Mouse (Mus musculus) limb, embryonic 11.5 days (tissue): ENCODE measurements around the gene Nudt8. TPM values are rescaled to one million over a fixed set of nuclear protein-coding genes. Genes with fewer than 3 reads are reported as not detected.
"Not testable (repeated sequence)": the region's sequence is repeated elsewhere in the genome, so short reads cannot be mapped to it uniquely, and the experiment has no call there.

ENCODE experiments used
- ATAC-seq: fragments of 200-750 bp; cut with Nextera tagmentation; 2 replicates; pipeline ENCODE4 v1.8.0; 2017; ENCODE audit warnings: low read depth; ENCODE audit not compliant: insufficient number of reproducible peaks, low FRiP score, low TSS enrichment
- DNase-seq: peaks from one replicate; pipeline ENCODE4 v3.0.0-alpha.2; 2015; ENCODE audit warnings: low spot score
- H3K27ac ChIP-seq: fragments of 300-500 bp; sonication (generic); replicated peaks from 2 replicates; pipeline ENCODE4 v1.5.1; 2014; ENCODE audit warnings: low read depth, mild to moderate bottlenecking, low read length
- H3K27me3 ChIP-seq: fragments of 300-500 bp; sonication (generic); 2 replicates; pipeline ENCODE4 v1.6.1; 2014; ENCODE audit warnings: mild to moderate bottlenecking, low read length, mixed read lengths; ENCODE audit not compliant: control insufficient read depth, insufficient read depth
- H3K36me3 ChIP-seq: fragments of 300-500 bp; sonication (generic); 2 replicates; pipeline ENCODE4 v1.6.1; 2014; ENCODE audit warnings: mild to moderate bottlenecking, low read length, moderate library complexity, mixed read lengths; ENCODE audit not compliant: control insufficient read depth, insufficient read depth
- H3K4me1 ChIP-seq: fragments of 300-500 bp; sonication (generic); 2 replicates; pipeline ENCODE4 v1.6.1; 2014; ENCODE audit warnings: low read length, mixed read lengths; ENCODE audit not compliant: control insufficient read depth, insufficient read depth
- H3K4me2 ChIP-seq: fragments of 300-500 bp; sonication (generic); 2 replicates; pipeline ENCODE4 v1.6.1; 2014; ENCODE audit warnings: low read depth, mild to moderate bottlenecking, moderate library complexity; ENCODE audit not compliant: severe bottlenecking
- H3K4me3 ChIP-seq: fragments of 300-500 bp; sonication (generic); 2 replicates; pipeline ENCODE4 v1.5.1; 2014; ENCODE audit warnings: low read depth, low read length
- H3K9ac ChIP-seq: fragments of 300-500 bp; sonication (generic); 2 replicates; pipeline ENCODE4 v1.6.1; 2014; ENCODE audit warnings: mild to moderate bottlenecking, low read length
- H3K9me3 ChIP-seq: fragments of 300-500 bp; sonication (generic); 2 replicates; pipeline ENCODE4 v1.6.1; 2016; ENCODE audit warnings: low read length; ENCODE audit not compliant: control insufficient read depth
- whole genome bisulfite sequencing: fragments of 180-500 bp; shearing (Covaris S2); extraction: QIAGEN DNeasy Blood & Tissue Kit; methylation state at CpG from one replicate; pipeline ENCODE4 v1.1.7; 2014; 5-methylcytosine and 5-hydroxymethylcytosine counted together
- polyA plus RNA-seq: library from polyadenylated mRNA; unstranded; fragments of >200 nt; fragmentation: Nextera tagmentation; extraction: Ambion mirVana; gene quantifications from 2 replicates; pipeline ENCODE4 v1.2.1, GENCODE M21; 2014

The Nudt8 gene
- polyA plus RNA-seq, 1 experiment from 2014 or later = 32.6 TPM

DNA sequence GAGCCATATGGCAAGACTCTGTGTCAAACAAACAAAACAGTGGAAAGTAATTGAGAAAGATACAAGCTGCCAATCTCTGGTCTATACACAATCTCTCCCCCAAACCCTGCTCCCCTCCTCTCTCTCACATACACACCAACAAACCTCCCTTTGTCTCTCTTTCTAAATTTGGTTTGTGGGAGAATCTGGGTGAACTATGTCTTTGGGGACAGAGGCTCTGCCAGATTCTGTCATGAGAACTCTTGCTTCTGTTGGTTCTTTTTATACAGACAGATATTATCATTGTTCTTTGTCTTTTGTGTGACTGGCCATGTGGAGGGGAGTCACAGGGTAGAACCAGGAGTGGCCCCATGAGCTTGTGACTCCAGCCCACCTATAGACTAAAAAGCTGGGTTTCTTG, 27.2 kb downstream of the Nudt8 start:
- no peaks in the 10 kb centered on the region for H3K4me1 ChIP-seq
- no peak overlapping the region for H3K9ac ChIP-seq
- no peak overlapping the region for H3K4me3 ChIP-seq
- DNase-seq (no peak), ATAC-seq (no peak)
- H3K9me3 ChIP-seq = peaks cover 3% of the 10 kb centered on the region; the same call in 1 of the 2 replicates
- no peaks in the 10 kb centered on the region for H3K27me3 ChIP-seq
- H3K36me3 ChIP-seq = no peaks in the 10 kb centered on the region
- H3K27ac ChIP-seq = no peak overlapping the region
- H3K4me2 ChIP-seq = no peak overlapping the region

- WGBS = 73% methylated on average over 7 of the region's 7 CpGs
Measured at GRCm38 (mm10) chr19:4032668-4033067, 32.3 kb downstream of the Nudt8 start.

GRCm38 (mm10) chr19:4033298-4033697, 32.9 kb downstream of the Nudt8 start:
- WGBS = 94% methylated on average over 3 of the region's 3 CpGs
- Histone ChIP-seq H3K9me3 (no peaks in the 10 kb centered on the region), H3K36me3 (no peaks in the 10 kb centered on the region), H3K4me2 (no peak overlapping the region), H3K4me3 (no peak overlapping the region), H3K9ac (no peak overlapping the region), H3K27ac (no peak overlapping the region), H3K27me3 (no peaks in the 10 kb centered on the region), H3K4me1 (no peaks in the 10 kb centered on the region)
- no peak for ATAC-seq
- DNase-seq = no peak

More at GRCm38 (mm10) chr19:4032668-4033067, 32.3 kb downstream of the Nudt8 start:
- no peak overlapping the region for H3K9ac ChIP-seq
- DNase-seq (no peak), ATAC-seq (no peak)
- H3K9me3 ChIP-seq = no peaks in the 10 kb centered on the region
- H3K27ac ChIP-seq = no peak overlapping the region
- no peaks in the 10 kb centered on the region for H3K27me3 ChIP-seq
- H3K4me2 ChIP-seq = no peak overlapping the region
- H3K36me3 ChIP-seq = no peaks in the 10 kb centered on the region
- H3K4me3 ChIP-seq = no peak overlapping the region
- no peaks in the 10 kb centered on the region for H3K4me1 ChIP-seq

GRCm38 (mm10) chr19:4033742-4034141, 33.4 kb downstream of the Nudt8 start:
- Histone ChIP-seq H3K27me3 (no peaks in the 10 kb centered on the region), H3K27ac (no peak overlapping the region)
- WGBS = 71% methylated on average over 5 of the region's 5 CpGs

GRCm38 (mm10) chr19:4036327-4037045, 36.1 kb downstream of the Nudt8 start:
- Histone ChIP-seq H3K27ac (no peak overlapping the region), H3K36me3 (no peaks in the 10 kb centered on the region), H3K9ac (no peak overlapping the region), H3K9me3 (no peaks in the 10 kb centered on the region), H3K4me2 (no peak overlapping the region), H3K4me1 (no peaks in the 10 kb centered on the region), H3K4me3 (no peak overlapping the region), H3K27me3 (no peaks in the 10 kb centered on the region)
- DNase-seq (no peak), ATAC-seq (no peak)
- 74% methylated on average over 12 of the region's 12 CpGs for WGBS

More at GRCm38 (mm10) chr19:4033742-4034141, 33.4 kb downstream of the Nudt8 start:
- H3K4me1 ChIP-seq = no peaks in the 10 kb centered on the region
- ATAC-seq (no peak), DNase-seq (no peak)
- H3K9me3 ChIP-seq = no peaks in the 10 kb centered on the region
- no peak overlapping the region for H3K4me3 ChIP-seq
- H3K36me3 ChIP-seq = no peaks in the 10 kb centered on the region
- H3K4me2 ChIP-seq = no peak overlapping the region
- H3K9ac ChIP-seq = no peak overlapping the region

DNA sequence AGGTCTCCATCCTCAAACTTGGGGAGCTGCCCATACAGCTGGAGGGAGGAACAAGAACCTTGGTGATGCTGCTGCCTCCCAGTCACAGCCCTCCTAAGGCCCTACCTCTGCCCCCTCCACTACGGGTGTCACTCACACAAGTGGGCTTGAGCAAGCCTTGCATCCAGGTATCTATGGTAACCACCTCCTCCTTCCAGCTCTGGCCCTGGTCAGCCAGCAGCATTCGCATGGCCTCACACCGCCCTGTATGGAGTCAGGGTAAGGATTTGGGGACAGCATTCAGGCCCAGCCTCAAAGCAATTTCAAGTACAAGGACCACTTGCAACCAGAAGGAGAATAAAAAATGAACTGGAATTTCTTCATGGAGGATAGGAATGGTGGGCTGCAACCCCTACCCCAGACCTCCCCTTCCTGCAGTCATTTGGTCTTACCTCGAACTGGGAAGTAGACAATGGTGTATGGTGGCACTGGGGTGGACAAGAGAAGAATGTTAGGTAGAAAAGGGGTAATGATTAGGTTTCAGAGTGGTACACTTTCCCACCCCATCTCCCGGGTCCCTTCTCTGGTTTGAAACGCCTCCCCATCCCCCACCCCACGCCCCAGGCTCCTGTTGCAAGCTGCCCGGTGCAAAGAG, 36.9 kb downstream of the Nudt8 start:
- not testable (repeated sequence) for H3K9me3 ChIP-seq, H3K4me1 ChIP-seq, DNase-seq, H3K36me3 ChIP-seq, H3K27me3 ChIP-seq
- WGBS = 30% methylated on average over 7 of the region's 8 CpGs
- ATAC-seq = 0 out of 2 replicates have a peak, but pooled peaks have one; percentile 18
- peak overlapping the region; percentile 88 for H3K9ac ChIP-seq
- H3K4me3 ChIP-seq = peak overlapping the region; percentile 67
- H3K27ac ChIP-seq = peak overlapping the region; percentile 22; the same call in 1 of the 2 replicates
- H3K4me2 ChIP-seq = peak overlapping the region; percentile 76

- Histone ChIP-seq H3K9me3 (no peaks in the 10 kb centered on the region), H3K4me3 (peak within 1 kb of the TSS; percentile 67), H3K4me2 (peak within 1 kb of the TSS; percentile 76), H3K9ac (peak within 1 kb of the TSS; percentile 88), H3K4me1 (no peaks in the 10 kb centered on the region), H3K27ac (peak within 1 kb of the TSS; percentile 22; the same call in 1 of the 2 replicates), H3K27me3 (no peaks in the 10 kb centered on the region), H3K36me3 (no peaks in the 10 kb centered on the region)
- peak; percentile 63; the same call in 1 of the 2 replicates for ATAC-seq
- peak; percentile 87 for DNase-seq
- under 1% methylated on average over 26 of the region's 26 CpGs for WGBS
Measured at GRCm38 (mm10) chr19:4037788-4038232, 37.4 kb downstream of the Nudt8 start, which contains the start of gene Gstp1. Gene Gstp1 (minus strand): TSS chr19:4037985.

DNA sequence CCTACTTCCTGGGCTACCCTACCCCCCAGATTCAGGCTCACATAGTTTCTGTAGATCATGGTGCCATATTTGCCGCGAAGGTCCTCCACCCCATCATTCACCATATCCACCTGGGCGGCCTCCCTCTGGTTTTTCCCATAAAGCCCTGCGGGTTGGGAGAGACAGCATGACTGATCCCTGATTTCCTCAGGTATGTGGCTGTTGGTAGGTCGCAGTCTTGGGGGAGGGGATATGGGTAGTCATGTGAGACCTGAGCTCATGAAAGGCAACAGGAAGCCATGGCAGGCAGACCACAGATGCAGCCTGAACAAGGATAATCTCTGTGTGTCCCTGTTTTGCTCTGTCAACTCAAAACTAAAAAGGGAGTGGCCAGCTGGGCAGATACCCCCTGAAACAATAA, 40.6 kb downstream of the Nudt8 start:
- not testable (repeated sequence) for H3K9me3 ChIP-seq, DNase-seq, H3K4me1 ChIP-seq, H3K36me3 ChIP-seq, H3K4me3 ChIP-seq, H3K4me2 ChIP-seq, H3K27me3 ChIP-seq, H3K27ac ChIP-seq, ATAC-seq, H3K9ac ChIP-seq
- WGBS = 88% methylated on average over 5 of the region's 5 CpGs
